8 mouse cellular contexts compared by ENCODE assay signal in the genomic region with DNA sequence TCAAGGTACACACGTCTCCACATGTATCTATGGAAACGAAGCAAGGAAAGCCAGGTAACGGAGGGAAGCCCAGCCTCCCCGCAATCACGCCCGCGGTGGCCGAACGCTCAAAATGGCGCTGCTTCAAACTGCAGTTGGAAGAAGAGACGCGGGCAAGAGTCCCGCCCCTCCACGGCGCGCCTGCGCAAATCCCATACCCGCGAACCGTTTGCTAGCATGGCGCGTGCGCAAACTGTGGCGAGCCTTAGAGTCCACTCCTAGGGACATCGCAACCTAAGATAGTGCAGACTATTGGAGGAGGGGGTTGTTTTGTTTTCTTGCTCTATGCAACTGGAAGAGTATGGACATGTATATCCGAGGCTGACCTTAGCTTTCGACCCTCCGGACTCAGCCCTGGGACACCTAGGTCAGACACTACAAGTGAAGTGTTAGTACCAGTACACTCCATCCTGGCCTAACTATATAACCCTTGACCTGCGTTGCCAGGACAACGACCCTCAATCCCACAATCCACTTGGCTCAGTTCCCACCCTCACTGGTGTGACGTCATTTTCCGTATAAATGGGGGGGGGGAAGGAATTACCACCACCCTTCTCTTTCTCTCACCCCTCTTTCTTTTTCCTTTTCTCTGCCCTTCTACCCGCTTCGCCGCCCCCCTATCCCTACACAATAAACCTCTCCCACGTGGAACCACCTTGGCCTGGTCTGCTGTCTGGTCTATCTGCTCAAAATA. TPM values are rescaled to one million over a fixed set of nuclear protein-coding genes. Genes with fewer than 3 reads are reported as not detected.
DNase-seq lines count a peak whose midpoint lies in the region; ATAC-seq lines count a peak whose summit lies in the region.

A gene (minus strand): TSS at position 117 of the 733 bp plus-strand sequence.

- peaks cover 16% of the 10 kb centered on the region for H3K4me1 ChIP-seq in lung, embryonic 16.5 days (replicated peaks; ENCODE audit: control insufficient read depth, insufficient read depth, low read length)

- H3K4me3 ChIP-seq in lung, embryonic 16.5 days (ENCODE audit: low read length) = peak within 1 kb of the TSS; percentile 95

- H3K27me3 ChIP-seq in lung, embryonic 16.5 days (ENCODE audit: control insufficient read depth, insufficient read depth, low read depth, low read length) = no peaks in the 10 kb centered on the region

- H3K36me3 ChIP-seq in lung, embryonic 16.5 days (ENCODE audit: control insufficient read depth, insufficient read depth, low read length) = no peaks in the 10 kb centered on the region

- under 1% methylated on average over 36 of the region's 36 CpGs for WGBS in lung, embryonic 16.5 days

- peak; percentile 90 to 95 for ATAC-seq in hematopoietic stem cell, adult 5-6 weeks (replicated peaks in 1 of 2; ENCODE audit: insufficient read depth in 1 of 2, low FRiP score in 2 of 2, low TSS enrichment in 1 of 2, low read depth in 1 of 2, poor library complexity in 2 of 2, severe bottlenecking in 2 of 2)
- peak; percentile 99 for ATAC-seq in lung, embryonic 16.5 days (ENCODE audit: low read depth)

- peak; percentile 90 for DNase-seq in MEL-GATA-1-ER (ENCODE audit: extremely low read depth, low read depth)
- peak; percentile 97 for DNase-seq in cerebellum, adult 8-10 months
- peak; percentile 97 for DNase-seq in forelimb bud, embryonic 11.5 days (ENCODE audit: low read depth, low spot score)
- peak; percentile 96 for DNase-seq in layer of hippocampus, adult 9-10 months (ENCODE audit: low spot score)
- peak; percentile 91 for DNase-seq in ovary, postnatal 10 days (ENCODE audit: low spot score)
- DNase-seq in thymus, postnatal 10 days (ENCODE audit: low spot score in 2 of 2) = peak; percentile 86 to 92

- H3K9me3 ChIP-seq in lung, embryonic 16.5 days (ENCODE audit: control insufficient read depth, low read length) = no peaks in the 10 kb centered on the region

- H3K4me2 ChIP-seq in lung, embryonic 16.5 days (ENCODE audit: low read depth, low read length) = peak within 1 kb of the TSS; percentile 90

- peak within 1 kb of the TSS; percentile 97 for H3K9ac ChIP-seq in lung, embryonic 16.5 days (ENCODE audit: low read length)

- H3K27ac ChIP-seq in lung, embryonic 16.5 days (ENCODE audit: low read length) = peak within 1 kb of the TSS; percentile 96

RNA-seq across cellular contexts. Expression of the gene that starts here (rescaled TPM):
- 143 TPM in 2 replicates for total RNA-seq in hematopoietic stem cell, adult 5-6 weeks (2017)
- polyA plus RNA-seq in lung, embryonic 16.5 days (2015; fragmentation: Nextera tagmentation; extraction: Ambion mirVana) = 19.1 and 19.2 TPM in 2 replicates

Comparison
In these comparisons a context has a peak if more than half of its experiments do, and no peak if none do; other contexts are left out.
1. Peak in every context shown above with its lines: DNase-seq, ATAC-seq, H3K4me3 ChIP-seq and H3K27ac ChIP-seq.